Mouse (Mus musculus) MEL (cell line): ENCODE measurements around the gene Foxn3. TPM values are rescaled to one million over a fixed set of nuclear protein-coding genes. Genes with fewer than 3 reads are reported as not detected.

Experiments used
- DNase-seq: peaks from one replicate; pipeline ENCODE4 v3.0.0; 2011; ENCODE audit warnings: low read depth, low spot score
- H3K27ac ChIP-seq: 2 replicates; pipeline ENCODE4 v1.5.1; 2012; ENCODE audit warnings: low read depth, mild to moderate bottlenecking, control low read depth, low read length, moderate library complexity; ENCODE audit not compliant: control insufficient read depth
- H3K27me3 ChIP-seq, 2 experiments: fragments of 150-350 bp in 1 of 2; sonication (generic) in 1 of 2; 2 replicates each; pipeline ENCODE4 v1.6.1; 2012; ENCODE audit warnings: low read length in 2 of 2, mild to moderate bottlenecking in 2 of 2, improper control_type of control experiment in 1 of 2, moderate library complexity in 1 of 2; ENCODE audit not compliant: insufficient read depth in 2 of 2, control insufficient read depth in 1 of 2
- H3K36me3 ChIP-seq, 2 experiments: 2 replicates each; pipeline ENCODE4 v1.6.1; 2012 to 2014; ENCODE audit warnings: low read length in 2 of 2, improper control_type of control experiment in 1 of 2, inconsistent platforms in 1 of 2, mild to moderate bottlenecking in 1 of 2; ENCODE audit not compliant: insufficient read depth in 2 of 2, control insufficient read depth in 1 of 2
- H3K4me1 ChIP-seq, 2 experiments: fragments of 150-350 bp in 1 of 2; sonication (generic) in 1 of 2; 2 replicates each; pipeline ENCODE4 v1.6.1; 2012; ENCODE audit warnings: low read length in 2 of 2, improper control_type of control experiment in 1 of 2, mild to moderate bottlenecking in 1 of 2; ENCODE audit not compliant: insufficient read depth in 2 of 2, control insufficient read depth in 1 of 2
- H3K4me3 ChIP-seq, 2 experiments: fragments of 150-350 bp in 1 of 2; sonication (generic) in 1 of 2; 2 replicates each; pipeline ENCODE4 v1.5.1; 2012; ENCODE audit warnings: low read depth in 2 of 2, low read length in 2 of 2, mild to moderate bottlenecking in 2 of 2, moderate library complexity in 2 of 2, control low read depth in 1 of 2, improper control_type of control experiment in 1 of 2; ENCODE audit not compliant: control insufficient read depth in 1 of 2, insufficient read depth in 1 of 2
- H3K79me2 ChIP-seq: 2 replicates; pipeline ENCODE4 v1.6.1; 2012; ENCODE audit warnings: mild to moderate bottlenecking, low read length, moderate library complexity; ENCODE audit not compliant: control insufficient read depth, poor library complexity, insufficient read depth
- H3K9ac ChIP-seq: 2 replicates; pipeline ENCODE4 v1.6.1; 2012; ENCODE audit warnings: low read depth, mild to moderate bottlenecking, control low read depth, low read length, moderate library complexity; ENCODE audit not compliant: control insufficient read depth, poor library complexity, severe bottlenecking
- H3K9me3 ChIP-seq: fragments of 150-350 bp; sonication (generic); replicated peaks from 2 replicates; pipeline ENCODE4 v1.6.1; 2012; ENCODE audit warnings: mild to moderate bottlenecking, low read length, improper control_type of control experiment, moderate library complexity; ENCODE audit not compliant: insufficient read depth
- BHLHE40 ChIP-seq: IDR thresholded peaks from 2 replicates; pipeline ENCODE4 v1.6.1; 2012; ENCODE audit warnings: low read depth, mild to moderate bottlenecking, inconsistent platforms, low read length, improper control_type of control experiment, borderline replicate concordance
- CHD1 ChIP-seq: IDR thresholded peaks from 2 replicates; pipeline ENCODE4 v1.6.1; 2012; ENCODE audit warnings: low read depth, mild to moderate bottlenecking, inconsistent platforms, low read length, improper control_type of control experiment
- CTCF ChIP-seq, 3 experiments: IDR thresholded peaks in 2 of 3; conservative IDR thresholded peaks in 1 of 3; 2 replicates each; pipeline ENCODE4 v1.5.1; 2011 to 2012; ENCODE audit warnings: low read length in 3 of 3, low read depth in 2 of 3, mild to moderate bottlenecking in 2 of 3, improper control_type of control experiment in 1 of 3, inconsistent platforms in 1 of 3, mixed read lengths in 1 of 3, moderate library complexity in 1 of 3; ENCODE audit not compliant: control insufficient read depth in 1 of 3, insufficient read depth in 1 of 3, poor library complexity in 1 of 3, severe bottlenecking in 1 of 3
- E2F4 ChIP-seq: IDR thresholded peaks from 2 replicates; pipeline ENCODE4 v1.6.1; 2011; ENCODE audit warnings: low read depth, low read length, improper control_type of control experiment, borderline replicate concordance
- ELF1 ChIP-seq: IDR thresholded peaks from 2 replicates; pipeline ENCODE4 v1.6.1; 2014; ENCODE audit warnings: low read depth, mild to moderate bottlenecking, inconsistent platforms, low read length, improper control_type of control experiment, moderate library complexity
- EP300 ChIP-seq, 2 experiments: IDR thresholded peaks; 2 replicates each; pipeline ENCODE4 v1.6.1; 2011; ENCODE audit warnings: improper control_type of control experiment in 2 of 2, low read length in 2 of 2, low read depth in 1 of 2, mild to moderate bottlenecking in 1 of 2
- ETS1 ChIP-seq: IDR thresholded peaks from 2 replicates; pipeline ENCODE4 v1.6.1; 2012; ENCODE audit warnings: low read depth, mild to moderate bottlenecking, inconsistent platforms, low read length, improper control_type of control experiment, moderate library complexity
- GABPA ChIP-seq: IDR thresholded peaks from 2 replicates; pipeline ENCODE4 v1.6.1; 2012; ENCODE audit warnings: low read depth, mild to moderate bottlenecking, inconsistent platforms, low read length, improper control_type of control experiment, moderate library complexity
- GATA1 ChIP-seq: IDR thresholded peaks from 2 replicates; pipeline ENCODE4 v1.6.1; 2011; ENCODE audit warnings: low read depth, low read length, improper control_type of control experiment
- HCFC1 ChIP-seq: IDR thresholded peaks from 2 replicates; pipeline ENCODE4 v1.6.1; 2012; ENCODE audit warnings: low read depth, mild to moderate bottlenecking, inconsistent platforms, low read length, improper control_type of control experiment, moderate library complexity
- KAT2A ChIP-seq: conservative IDR thresholded peaks from 2 replicates; pipeline ENCODE4 v1.6.1; 2012; ENCODE audit warnings: low read depth, low read length, improper control_type of control experiment, inconsistent platforms
- MAFK ChIP-seq: IDR thresholded peaks from 2 replicates; pipeline ENCODE4 v1.6.1; 2011; ENCODE audit warnings: low read depth, mild to moderate bottlenecking, low read length, improper control_type of control experiment, borderline replicate concordance
- MAX ChIP-seq: IDR thresholded peaks from 2 replicates; pipeline ENCODE4 v1.6.1; 2011; ENCODE audit warnings: low read length, improper control_type of control experiment
- MAZ ChIP-seq: IDR thresholded peaks from 2 replicates; pipeline ENCODE4 v1.6.1; 2012; ENCODE audit warnings: low read depth, mild to moderate bottlenecking, inconsistent platforms, low read length, improper control_type of control experiment
- MEF2A ChIP-seq: IDR thresholded peaks from 2 replicates; pipeline ENCODE4 v1.6.1; 2014; ENCODE audit warnings: low read depth, mild to moderate bottlenecking, inconsistent platforms, low read length, improper control_type of control experiment; ENCODE audit not compliant: poor library complexity, insufficient replicate concordance, severe bottlenecking; ENCODE audit errors: extremely low read depth
- MXI1 ChIP-seq: IDR thresholded peaks from 2 replicates; pipeline ENCODE4 v1.6.1; 2011; ENCODE audit warnings: mild to moderate bottlenecking, low read depth, low read length, improper control_type of control experiment
- NELFE ChIP-seq: IDR thresholded peaks from 2 replicates; pipeline ENCODE4 v1.6.1; 2011; ENCODE audit warnings: low read depth, low read length, improper control_type of control experiment
- NRF1 ChIP-seq: IDR thresholded peaks from 2 replicates; pipeline ENCODE4 v1.6.1; 2014; ENCODE audit warnings: low read depth, mild to moderate bottlenecking, inconsistent platforms, low read length, improper control_type of control experiment, moderate library complexity; ENCODE audit not compliant: poor library complexity, insufficient read depth, severe bottlenecking
- POLR2AphosphoS2 ChIP-seq: IDR thresholded peaks from 2 replicates; pipeline ENCODE4 v1.6.1; 2011; ENCODE audit warnings: low read length, improper control_type of control experiment
- RAD21 ChIP-seq: IDR thresholded peaks from 2 replicates; pipeline ENCODE4 v1.6.1; 2011; ENCODE audit warnings: mild to moderate bottlenecking, low read depth, low read length, improper control_type of control experiment
- RCOR1 ChIP-seq: IDR thresholded peaks from 2 replicates; pipeline ENCODE4 v1.6.1; 2012; ENCODE audit warnings: low read depth, mild to moderate bottlenecking, inconsistent platforms, low read length, improper control_type of control experiment
- SMC3 ChIP-seq: IDR thresholded peaks from 2 replicates; pipeline ENCODE4 v1.6.1; 2011; ENCODE audit warnings: low read depth, low read length, improper control_type of control experiment
- TBP ChIP-seq: IDR thresholded peaks from 2 replicates; pipeline ENCODE4 v1.8.0; 2011; ENCODE audit warnings: low read depth, low read length, improper control_type of control experiment
- TCF12 ChIP-seq: IDR thresholded peaks from 2 replicates; pipeline ENCODE4 v1.6.1; 2014; ENCODE audit warnings: low read depth, mild to moderate bottlenecking, inconsistent platforms, low read length, improper control_type of control experiment, moderate library complexity
- UBTF ChIP-seq: IDR thresholded peaks from 2 replicates; pipeline ENCODE4 v1.6.1; 2012; ENCODE audit warnings: low read depth, mild to moderate bottlenecking, inconsistent platforms, low read length, improper control_type of control experiment, moderate library complexity, borderline replicate concordance; ENCODE audit not compliant: insufficient read depth
- USF2 ChIP-seq, 2 experiments: IDR thresholded peaks; 2 replicates each; pipeline ENCODE4 v1.6.1; 2011 to 2012; ENCODE audit warnings: improper control_type of control experiment in 2 of 2, low read length in 2 of 2, borderline replicate concordance in 1 of 2, inconsistent platforms in 1 of 2, low read depth in 1 of 2, mild to moderate bottlenecking in 1 of 2; ENCODE audit not compliant: insufficient read depth in 1 of 2
- ZC3H11A ChIP-seq: IDR thresholded peaks from 2 replicates; pipeline ENCODE4 v1.6.1; 2012; ENCODE audit warnings: low read depth, mild to moderate bottlenecking, inconsistent platforms, low read length, improper control_type of control experiment
- ZKSCAN1 ChIP-seq: IDR thresholded peaks from 2 replicates; pipeline ENCODE4 v1.6.1; 2012; ENCODE audit warnings: low read depth, mild to moderate bottlenecking, inconsistent platforms, low read length, improper control_type of control experiment, moderate library complexity
- ZNF384 ChIP-seq: IDR thresholded peaks from 2 replicates; pipeline ENCODE4 v1.6.1; 2012; ENCODE audit warnings: low read depth, mild to moderate bottlenecking, inconsistent platforms, low read length, improper control_type of control experiment
- polyA plus RNA-seq, 2 experiments: library from polyadenylated mRNA; stranded (reverse) in 1 of 2; unstranded in 1 of 2; fragments of >175 nt in 1 of 2; fragments of >200 nt in 1 of 2; gene quantifications; 2 replicates each; pipeline versions ENCODE4 v1.2.1 to v1.2.4; 2012; ENCODE audit warnings: low replicate concordance in 2 of 2, low read depth in 1 of 2; ENCODE audit not compliant: insufficient read length in 2 of 2, insufficient read depth in 1 of 2, missing spikeins in 1 of 2
- total RNA-seq: library from RNA; depleted of rRNA; stranded (reverse); fragments of 300-350 nt; gene quantifications from 2 replicates; pipeline ENCODE4 v1.2.3, GENCODE M21; 2012

Foxn3 gene
- total and polyA plus RNA-seq, 3 experiments, result 15.5 to 22.8 TPM; not detected in 1

DNA sequence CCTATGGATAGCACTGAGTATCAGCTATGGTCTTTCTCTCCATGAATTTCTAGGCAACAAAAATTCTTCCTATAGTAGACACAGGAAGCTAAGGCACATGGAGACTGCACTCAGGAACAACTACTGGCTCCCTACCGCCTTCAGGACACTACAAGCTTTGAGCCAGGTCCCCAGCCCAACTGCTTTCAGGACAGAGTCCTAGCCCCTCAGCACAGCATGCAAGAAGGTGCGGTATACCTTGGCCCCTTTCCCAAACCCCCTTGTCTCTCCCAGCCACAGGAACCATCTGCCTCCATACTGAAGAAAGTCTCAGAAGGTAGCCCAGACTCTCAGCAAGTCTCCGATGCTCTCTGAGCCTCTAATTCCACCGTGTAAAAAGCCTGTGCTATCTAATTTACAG is 189.8 kb downstream of the Foxn3 start:
- H3K36me3 ChIP-seq, result peaks cover 0 to 5% of the 10 kb centered on the region in 2 experiments; a peak in 2 of 4 replicates
- H3K4me1 ChIP-seq, result peaks cover 2 to 4% of the 10 kb centered on the region in 2 experiments; a peak in 3 of 4 replicates
- no peak for DNase-seq
- no peak overlapping the region for H3K27ac ChIP-seq
- H3K4me3 ChIP-seq, result no peak overlapping the region
- no peaks in the 10 kb centered on the region for H3K27me3 ChIP-seq
- no peak for TF ChIP-seq EP300 (IDR thresholded peaks at IDR 0.05; ENCODE audit: low read depth in 1 of 2, low read length in 2 of 2)
- no peak for TF ChIP-seq ELF1
- no peak for TF ChIP-seq TCF12
- no peak for TF ChIP-seq BHLHE40
- TF ChIP-seq RCOR1, result no peak
- TF ChIP-seq GATA1, result no peak
- no peak for TF ChIP-seq NELFE
- TF ChIP-seq ZNF384, result no peak
- no peak for TF ChIP-seq USF2 (IDR thresholded peaks at IDR 0.05; ENCODE audit: borderline replicate concordance in 1 of 2, insufficient read depth in 1 of 2, low read depth in 1 of 2, low read length in 2 of 2)
- TF ChIP-seq MAX, result no peak
- TF ChIP-seq ZC3H11A, result no peak
- TF ChIP-seq MAZ, result no peak
- TF ChIP-seq TBP, result no peak
- TF ChIP-seq MEF2A, result no peak
- no peak for TF ChIP-seq NRF1
- no peaks in the 10 kb centered on the region for H3K9me3 ChIP-seq
- no peak overlapping the region for H3K9ac ChIP-seq
- H3K79me2 ChIP-seq, result no peaks in the 10 kb centered on the region; the same call in 1 of the 2 replicates

DNA sequence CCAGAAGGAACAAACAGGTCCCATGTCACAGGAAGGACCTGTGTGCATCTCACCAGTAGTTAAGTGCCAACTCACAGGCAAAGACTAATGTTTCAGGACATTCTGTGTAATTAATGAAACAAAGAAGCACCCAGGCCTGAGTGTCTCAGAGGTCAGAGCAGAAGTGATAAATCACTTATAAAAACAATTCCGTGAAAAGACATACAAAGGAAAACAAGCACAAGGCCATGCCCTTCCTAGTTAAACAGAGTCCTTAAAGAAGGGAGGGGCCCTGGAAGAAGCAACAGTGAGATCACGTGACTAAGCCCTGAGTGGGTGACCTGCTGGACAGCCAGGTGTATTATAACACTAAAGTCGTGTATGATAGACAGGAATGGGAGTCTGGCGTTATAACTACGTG is 191.9 kb downstream of the Foxn3 start:
- no peaks in the 10 kb centered on the region for H3K9me3 ChIP-seq
- no peaks in the 10 kb centered on the region; the same call in 1 of the 2 replicates for H3K79me2 ChIP-seq
- no peak for TF ChIP-seq ZNF384
- no peak for TF ChIP-seq MXI1
- no peak for TF ChIP-seq ETS1
- no peak for TF ChIP-seq E2F4
- no peak for TF ChIP-seq MEF2A
- TF ChIP-seq KAT2A, result no peak
- TF ChIP-seq HCFC1, result no peak
- no peak for TF ChIP-seq MAFK
- no peak for TF ChIP-seq BHLHE40
- no peak for TF ChIP-seq ZKSCAN1
- TF ChIP-seq TBP, result no peak
- no peak for TF ChIP-seq GABPA
- TF ChIP-seq CHD1, result no peak
- TF ChIP-seq RAD21, result no peak
- TF ChIP-seq NELFE, result no peak
- TF ChIP-seq CTCF (IDR thresholded peaks at IDR 0.05 in 2 of 3, conservative IDR thresholded peaks at IDR 0.05 in 1 of 3; ENCODE audit: control insufficient read depth in 1 of 3, insufficient read depth in 1 of 3, low read depth in 2 of 3, low read length in 3 of 3, poor library complexity in 1 of 3, severe bottlenecking in 1 of 3), result no peak
- TF ChIP-seq GATA1, result no peak
- TF ChIP-seq POLR2AphosphoS2, result no peak
- no peak for TF ChIP-seq UBTF
- TF ChIP-seq SMC3, result no peak
- no peak overlapping the region for H3K4me3 ChIP-seq
- H3K27me3 ChIP-seq, result no peaks in the 10 kb centered on the region
- no peaks in the 10 kb centered on the region; a peak in 1 of 4 replicates for H3K36me3 ChIP-seq
- no peak for DNase-seq
- no peaks in the 10 kb centered on the region for H3K4me1 ChIP-seq
- H3K9ac ChIP-seq, result no peak overlapping the region
- no peak overlapping the region for H3K27ac ChIP-seq
